Mouse (Mus musculus): ENCODE data around the gene Ctsd. TPM values are rescaled to one million over a fixed set of nuclear protein-coding genes. Genes with fewer than 3 reads are reported as not detected.

The Ctsd gene
- total and polyA plus RNA-seq, 3 experiments, result 61.2 to 107 (median 104) TPM

GRCm38 (mm10) chr7:142331281-142331680, 56.6 kb downstream of the Ctsd start:
- H3K27ac ChIP-seq (ENCODE audit: insufficient read depth, low read depth), result no peak overlapping the region
- no peaks in the 10 kb centered on the region for H3K36me3 ChIP-seq (replicated peaks in 1 of 2; ENCODE audit: control insufficient read depth in 1 of 2, insufficient read depth in 1 of 2, low read length in 1 of 2)
- H3K4me2 ChIP-seq (ENCODE audit: insufficient read depth, low read depth, poor library complexity, severe bottlenecking), result no peak overlapping the region
- TF ChIP-seq MAX (IDR thresholded peaks at IDR 0.05; ENCODE audit: low read length), result no peak
- no peak for TF ChIP-seq UBTF (IDR thresholded peaks at IDR 0.05; ENCODE audit: low read depth, low read length)
- no peak for TF ChIP-seq CHD2 (IDR thresholded peaks at IDR 0.05; ENCODE audit: low read length)
- TF ChIP-seq TCF12 (IDR thresholded peaks at IDR 0.05; ENCODE audit: low read depth, low read length), result no peak
- TF ChIP-seq MAZ (IDR thresholded peaks at IDR 0.05; ENCODE audit: low read depth, low read length), result no peak
- no peak for TF ChIP-seq MEF2A (IDR thresholded peaks at IDR 0.05; ENCODE audit: borderline replicate concordance, low read depth, low read length)
- no peak for TF ChIP-seq ELF1 (IDR thresholded peaks at IDR 0.05; ENCODE audit: low read depth, low read length)
- TF ChIP-seq TBP (conservative IDR thresholded peaks at IDR 0.05; ENCODE audit: low read depth, low read length), result no peak
- TF ChIP-seq CHD1 (IDR thresholded peaks at IDR 0.05; ENCODE audit: low read depth, low read length), result no peak
- no peak for TF ChIP-seq USF2 (conservative IDR thresholded peaks at IDR 0.05; ENCODE audit: low read depth, low read length)
- TF ChIP-seq ETS1 (conservative IDR thresholded peaks at IDR 0.05; ENCODE audit: low read depth, low read length), result no peak
- H3K4me3 ChIP-seq (replicated peaks in 1 of 3; ENCODE audit: low read depth in 2 of 3, low read length in 2 of 3, poor library complexity in 1 of 3), result no peak overlapping the region
- no peak for DNase-seq (ENCODE audit: extremely low read depth)
- peaks cover 46% of the 10 kb centered on the region for H3K27me3 ChIP-seq (replicated peaks)
- H3K9me3 ChIP-seq (replicated peaks; ENCODE audit: low read length), result no peaks in the 10 kb centered on the region
- H3K79me2 ChIP-seq (replicated peaks; ENCODE audit: control insufficient read depth, extremely low read depth, insufficient read depth, poor library complexity, severe bottlenecking), result no peaks in the 10 kb centered on the region
- in situ Hi-C loops (cut with MboI; ENCODE audit: low pct_ligation_motif_present, low pct_unique_long_range_greater_than_20kb, low sequenced_read_pairs), result loop anchor here (10.0 kb wide), 1 partner anchor 344 kb away; no protein-coding TSS in a partner anchor
- no peaks in the 10 kb centered on the region for H3K4me1 ChIP-seq (ENCODE audit: control insufficient read depth in 1 of 2, insufficient read depth in 2 of 2)
- dilution Hi-C loops (cut with MboI; ENCODE audit: extremely low pct_ligation_motif_present, extremely low pct_unique_long_range_greater_than_20kb, low sequenced_read_pairs), result no loop called here
- H3K9ac ChIP-seq (ENCODE audit: insufficient read depth, low read depth), result no peak overlapping the region

- dilution Hi-C loops (cut with MboI; ENCODE audit: extremely low pct_ligation_motif_present, extremely low pct_unique_long_range_greater_than_20kb, low sequenced_read_pairs), result no loop called here
Measured at GRCm38 (mm10) chr7:142330271-142330724, 57.5 kb downstream of the Ctsd start.

GRCm38 (mm10) chr7:142328507-142328906, 59.3 kb downstream of the Ctsd start:
- in situ Hi-C loops (cut with MboI; ENCODE audit: low pct_ligation_motif_present, low pct_unique_long_range_greater_than_20kb, low sequenced_read_pairs), result no loop called here
- dilution Hi-C loops (cut with MboI; ENCODE audit: extremely low pct_ligation_motif_present, extremely low pct_unique_long_range_greater_than_20kb, low sequenced_read_pairs), result no loop called here
- DNase-seq (ENCODE audit: extremely low read depth), result no peak

More at GRCm38 (mm10) chr7:142330271-142330724, 57.5 kb downstream of the Ctsd start:
- Histone ChIP-seq H3K4me2 (ENCODE audit: insufficient read depth, low read depth, poor library complexity, severe bottlenecking) (no peak overlapping the region), H3K27me3 (replicated peaks) (peaks cover 52% of the 10 kb centered on the region), H3K27ac (ENCODE audit: insufficient read depth, low read depth) (no peak overlapping the region), H3K4me3 (replicated peaks in 1 of 3; ENCODE audit: low read depth in 2 of 3, low read length in 2 of 3, poor library complexity in 1 of 3) (no peak overlapping the region), H3K9me3 (replicated peaks; ENCODE audit: low read length) (no peaks in the 10 kb centered on the region), H3K9ac (ENCODE audit: insufficient read depth, low read depth) (no peak overlapping the region), H3K36me3 (replicated peaks in 1 of 2; ENCODE audit: control insufficient read depth in 1 of 2, insufficient read depth in 1 of 2, low read length in 1 of 2) (no peaks in the 10 kb centered on the region), H3K79me2 (replicated peaks; ENCODE audit: control insufficient read depth, extremely low read depth, insufficient read depth, poor library complexity, severe bottlenecking) (no peaks in the 10 kb centered on the region), H3K4me1 (ENCODE audit: control insufficient read depth in 1 of 2, insufficient read depth in 2 of 2) (no peaks in the 10 kb centered on the region)
- in situ Hi-C loops (cut with MboI; ENCODE audit: low pct_ligation_motif_present, low pct_unique_long_range_greater_than_20kb, low sequenced_read_pairs), result loop anchor here (10.0 kb wide), 1 partner anchor 345 kb away; no protein-coding TSS in a partner anchor
- no peak for TF ChIP-seq USF2 (conservative IDR thresholded peaks at IDR 0.05; ENCODE audit: low read depth, low read length)
- no peak for TF ChIP-seq MAZ (IDR thresholded peaks at IDR 0.05; ENCODE audit: low read depth, low read length)
- TF ChIP-seq PAX5 (IDR thresholded peaks at IDR 0.05; ENCODE audit: low read length), result no peak
- TF ChIP-seq TCF12 (IDR thresholded peaks at IDR 0.05; ENCODE audit: low read depth, low read length), result no peak
- no peak for TF ChIP-seq ETS1 (conservative IDR thresholded peaks at IDR 0.05; ENCODE audit: low read depth, low read length)
- TF ChIP-seq UBTF (IDR thresholded peaks at IDR 0.05; ENCODE audit: low read depth, low read length), result no peak
- TF ChIP-seq MAX (IDR thresholded peaks at IDR 0.05; ENCODE audit: low read length), result no peak
- no peak for TF ChIP-seq CHD2 (IDR thresholded peaks at IDR 0.05; ENCODE audit: low read length)
- DNase-seq (ENCODE audit: extremely low read depth), result no peak

More at GRCm38 (mm10) chr7:142328507-142328906, 59.3 kb downstream of the Ctsd start:
- Histone ChIP-seq H3K4me2 (ENCODE audit: insufficient read depth, low read depth, poor library complexity, severe bottlenecking) (no peak overlapping the region), H3K9ac (ENCODE audit: insufficient read depth, low read depth) (no peak overlapping the region), H3K27me3 (replicated peaks) (peaks cover 60% of the 10 kb centered on the region), H3K9me3 (replicated peaks; ENCODE audit: low read length) (no peaks in the 10 kb centered on the region), H3K4me3 (replicated peaks in 1 of 3; ENCODE audit: low read depth in 2 of 3, low read length in 2 of 3, poor library complexity in 1 of 3) (no peak overlapping the region), H3K4me1 (ENCODE audit: control insufficient read depth in 1 of 2, insufficient read depth in 2 of 2) (no peaks in the 10 kb centered on the region), H3K36me3 (replicated peaks in 1 of 2; ENCODE audit: control insufficient read depth in 1 of 2, insufficient read depth in 1 of 2, low read length in 1 of 2) (no peaks in the 10 kb centered on the region), H3K79me2 (replicated peaks; ENCODE audit: control insufficient read depth, extremely low read depth, insufficient read depth, poor library complexity, severe bottlenecking) (no peaks in the 10 kb centered on the region), H3K27ac (ENCODE audit: insufficient read depth, low read depth) (no peak overlapping the region)
- TF ChIP-seq RCOR1 (conservative IDR thresholded peaks at IDR 0.05; ENCODE audit: low read depth, low read length) (no peak), PAX5 (IDR thresholded peaks at IDR 0.05; ENCODE audit: low read length) (no peak), MAZ (IDR thresholded peaks at IDR 0.05; ENCODE audit: low read depth, low read length) (no peak), ETS1 (conservative IDR thresholded peaks at IDR 0.05; ENCODE audit: low read depth, low read length) (no peak), HCFC1 (IDR thresholded peaks at IDR 0.05; ENCODE audit: low read depth, low read length) (no peak), SIN3A (IDR thresholded peaks at IDR 0.05; ENCODE audit: low read length) (no peak), RAD21 (IDR thresholded peaks at IDR 0.05; ENCODE audit: low read depth, low read length) (no peak), BHLHE40 (IDR thresholded peaks at IDR 0.05; ENCODE audit: low read depth, low read length) (no peak)

Data from CH12.LX (cell line).